Mouse (Mus musculus) heart, postnatal 0 days (tissue): ENCODE results near the gene Tnni3. TPM values are rescaled to one million over a fixed set of nuclear protein-coding genes. Genes with fewer than 3 reads are reported as not detected.

Experiments used
- ATAC-seq: fragments of 200-750 bp; cut with Nextera tagmentation; 2 replicates; pipeline ENCODE4 v1.8.0; 2017; ENCODE audit warnings: low read depth, moderate number of reproducible peaks, moderate library complexity; ENCODE audit not compliant: insufficient read depth
- DNase-seq: peaks from one replicate; pipeline ENCODE4 v3.0.0-alpha.2; 2016; ENCODE audit warnings: low spot score
- H3K27ac ChIP-seq: fragments of 300-500 bp; sonication (generic); 2 replicates; pipeline ENCODE4 v1.5.1; 2014; ENCODE audit warnings: low read depth, mild to moderate bottlenecking
- H3K27me3 ChIP-seq: fragments of 300-500 bp; sonication (generic); 2 replicates; pipeline ENCODE4 v1.6.1; 2014; ENCODE audit warnings: low read length, mixed read lengths; ENCODE audit not compliant: control insufficient read depth, insufficient read depth
- H3K36me3 ChIP-seq: fragments of 300-500 bp; sonication (generic); replicated peaks from 2 replicates; pipeline ENCODE4 v1.6.1; 2014; ENCODE audit warnings: low read length, mixed read lengths; ENCODE audit not compliant: control insufficient read depth, insufficient read depth
- H3K4me1 ChIP-seq: fragments of 300-500 bp; sonication (generic); 2 replicates; pipeline ENCODE4 v1.6.1; 2014; ENCODE audit warnings: antibody characterized with exemption; ENCODE audit not compliant: control insufficient read depth, insufficient read depth
- H3K4me2 ChIP-seq: fragments of 300-500 bp; sonication (generic); 2 replicates; pipeline ENCODE4 v1.6.1; 2014; ENCODE audit warnings: low read depth, mild to moderate bottlenecking, low read length, moderate library complexity
- H3K4me3 ChIP-seq: fragments of 300-500 bp; sonication (generic); 2 replicates; pipeline ENCODE4 v1.5.1; 2014; ENCODE audit warnings: low read depth, low read length
- H3K9ac ChIP-seq: fragments of 300-500 bp; sonication (generic); replicated peaks from 2 replicates; pipeline ENCODE4 v1.6.1; 2014; ENCODE audit warnings: low read depth, low read length, mixed read lengths
- H3K9me3 ChIP-seq: fragments of 300-500 bp; sonication (generic); replicated peaks from 2 replicates; pipeline ENCODE4 v1.6.1; 2016; ENCODE audit warnings: low read length; ENCODE audit not compliant: control insufficient read depth
- CTCF ChIP-seq: IDR thresholded peaks from 2 replicates; pipeline ENCODE4 v1.5.1; 2016; ENCODE audit warnings: antibody characterized with exemption, control low read depth, low read depth
- EP300 ChIP-seq: IDR thresholded peaks from 2 replicates; pipeline ENCODE4 v1.6.1; 2016; ENCODE audit warnings: antibody characterized with exemption, low read depth
- WGBS: fragments of 180-500 bp; shearing (Covaris S2); extraction: QIAGEN DNeasy Blood & Tissue Kit; methylation state at CpG from one replicate; pipeline ENCODE4 v1.1.7; 2014; 5-methylcytosine and 5-hydroxymethylcytosine counted together
- polyA plus RNA-seq: library from polyadenylated mRNA; unstranded; fragments of >200 nt; fragmentation: Nextera tagmentation; extraction: Ambion mirVana; gene quantifications from 2 replicates; pipeline ENCODE4 v1.2.1, GENCODE M21; 2015
- total RNA-seq: library from RNA; depleted of rRNA; stranded (reverse); fragments of >200 nt; gene quantifications from 2 replicates; pipeline ENCODE4 v1.2.3, GENCODE M21; 2014; ENCODE audit warnings: low replicate concordance

Gene Tnni3
- total and polyA plus RNA-seq, 2 experiments from 2014 or later, result 5,473 to 8,811 TPM

- Histone ChIP-seq H3K9ac (no peak overlapping the region), H3K27me3 (no peaks in the 10 kb centered on the region), H3K4me3 (no peak overlapping the region), H3K9me3 (no peaks in the 10 kb centered on the region), H3K4me1 (peaks cover 32% of the 10 kb centered on the region), H3K36me3 (peaks cover 59% of the 10 kb centered on the region), H3K4me2 (no peak overlapping the region), H3K27ac (no peak overlapping the region)
- 57% methylated on average over 1 of the region's 1 CpGs for WGBS
- DNase-seq (no peak), ATAC-seq (no peak)
- TF ChIP-seq CTCF, result no peak
- no peak for TF ChIP-seq EP300
Observed at GRCm38 (mm10) chr7:4493991-4494390, 30.0 kb downstream of the Tnni3 start.

DNA sequence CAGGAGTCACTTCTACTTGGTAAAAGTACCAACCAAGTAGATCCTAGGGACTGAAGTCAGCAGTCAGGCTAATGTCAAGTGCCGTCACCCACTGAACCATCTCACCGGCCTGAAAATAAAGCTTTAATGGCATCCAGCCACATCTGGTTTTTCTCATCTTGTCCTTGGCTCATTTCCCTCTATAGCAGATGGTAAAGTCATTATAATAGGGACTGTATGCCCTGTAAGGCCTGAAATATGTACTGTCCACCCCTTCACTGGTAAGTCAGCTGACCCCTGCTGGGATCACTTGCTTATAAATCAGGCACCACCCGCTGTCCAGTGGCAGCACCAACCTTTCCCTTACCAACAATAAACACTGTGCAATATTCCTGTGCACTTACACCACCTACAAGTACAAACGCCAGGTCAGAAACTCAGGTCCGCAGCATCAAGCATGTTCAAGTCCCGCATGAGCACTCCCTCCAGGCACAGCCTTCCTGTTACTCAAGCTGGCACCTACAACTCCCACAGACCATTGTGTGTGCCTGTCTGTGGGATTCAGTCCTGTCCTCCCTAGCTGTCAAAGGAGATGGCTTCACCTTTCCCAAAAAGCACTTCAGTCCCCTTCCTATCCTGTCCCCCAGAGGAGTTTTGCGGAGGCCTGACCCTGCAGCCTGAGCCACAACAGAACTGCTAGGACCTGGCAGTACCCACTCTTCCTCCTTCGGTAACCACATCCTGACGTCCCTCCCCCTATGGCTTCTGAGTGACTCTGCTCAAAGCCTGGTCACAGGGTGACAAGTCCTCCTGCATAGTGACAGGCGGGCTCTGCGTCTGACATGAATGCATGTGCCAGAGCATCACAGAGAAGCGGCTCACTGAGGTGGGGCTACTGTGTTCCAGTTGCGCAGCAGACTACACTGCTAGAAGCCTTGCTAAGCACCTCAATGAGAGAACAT, 31.5 kb downstream of the Tnni3 start:
- no peaks in the 10 kb centered on the region for H3K9me3 ChIP-seq
- no peak overlapping the region for H3K4me2 ChIP-seq
- TF ChIP-seq CTCF, result no peak
- TF ChIP-seq EP300, result peak; percentile 68; the same call in 1 of the 2 replicates
- H3K27ac ChIP-seq, result peak overlapping the region; percentile 88
- peaks cover 72% of the 10 kb centered on the region for H3K36me3 ChIP-seq
- H3K4me3 ChIP-seq, result no peak overlapping the region
- WGBS, result 54% methylated on average over 13 of the region's 13 CpGs
- H3K4me1 ChIP-seq, result peaks cover 18% of the 10 kb centered on the region
- DNase-seq, result no peak
- ATAC-seq, result peak; percentile 47
- peak overlapping the region; percentile 23; the same call in 1 of the 2 replicates for H3K9ac ChIP-seq
- H3K27me3 ChIP-seq, result no peaks in the 10 kb centered on the region

DNA sequence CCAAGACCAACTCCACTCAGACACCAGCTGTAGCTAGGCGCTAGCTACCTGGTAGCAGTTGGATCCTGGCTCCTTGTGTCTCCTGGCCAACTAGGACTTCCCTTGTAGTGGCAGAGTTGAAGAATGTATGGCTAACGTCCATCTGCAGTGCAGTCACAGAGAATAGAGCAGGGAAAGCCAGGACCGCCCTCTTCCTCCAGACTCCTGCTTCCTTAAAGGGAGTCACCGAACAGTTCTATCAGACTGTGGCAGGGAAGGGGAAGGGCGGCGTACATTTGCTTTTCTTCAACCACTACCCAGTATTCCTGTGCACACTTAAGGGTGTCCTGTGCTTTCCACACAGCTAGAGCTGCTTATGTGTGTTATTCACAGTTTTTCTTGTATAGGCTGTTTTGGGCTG, 32.7 kb downstream of the Tnni3 start:
- Histone ChIP-seq H3K9ac (no peak overlapping the region), H3K4me3 (no peak overlapping the region), H3K36me3 (peaks cover 69% of the 10 kb centered on the region), H3K4me2 (peak overlapping the region; percentile 12; the same call in 1 of the 2 replicates), H3K4me1 (peaks cover 17% of the 10 kb centered on the region), H3K27ac (peak overlapping the region; percentile 88), H3K9me3 (no peaks in the 10 kb centered on the region), H3K27me3 (no peaks in the 10 kb centered on the region)
- TF ChIP-seq CTCF (no peak), EP300 (no peak)
- peak; percentile 78 for ATAC-seq
- DNase-seq, result no peak
- 68% methylated on average over 6 of the region's 6 CpGs for WGBS

GRCm38 (mm10) chr7:4482281-4482680, 41.7 kb downstream of the Tnni3 start:
- Histone ChIP-seq H3K4me1 (peaks cover 10% of the 10 kb centered on the region), H3K27ac (no peak overlapping the region), H3K9ac (no peak overlapping the region), H3K4me2 (no peak overlapping the region), H3K36me3 (peaks cover 64% of the 10 kb centered on the region), H3K4me3 (no peak overlapping the region), H3K27me3 (no peaks in the 10 kb centered on the region), H3K9me3 (no peaks in the 10 kb centered on the region)
- no peak for ATAC-seq
- no peak for DNase-seq
- 83% methylated on average over 12 of the region's 12 CpGs for WGBS
- TF ChIP-seq EP300, result no peak
- no peak for TF ChIP-seq CTCF

DNA sequence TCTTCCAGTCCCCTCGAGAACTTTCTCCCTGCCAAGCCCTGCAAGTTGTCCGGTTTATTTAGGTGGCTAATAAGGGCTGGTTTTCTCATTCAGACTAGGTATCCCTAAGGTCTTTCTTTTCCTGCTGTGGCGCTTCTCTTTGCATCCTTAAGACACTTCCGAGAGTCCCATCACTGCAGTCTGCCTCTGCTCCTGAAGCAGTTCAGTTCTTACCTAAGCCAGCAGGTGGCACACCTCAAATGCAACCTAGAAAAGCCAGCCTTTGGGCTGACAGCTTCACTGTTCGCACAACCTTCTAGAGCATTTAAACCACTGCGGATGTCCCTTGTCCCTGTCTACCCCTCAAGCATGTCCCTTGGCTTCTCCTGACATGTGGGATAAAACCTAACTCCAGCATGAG, 44.4 kb downstream of the Tnni3 start:
- Histone ChIP-seq H3K4me2 (no peak overlapping the region), H3K36me3 (peaks cover 40% of the 10 kb centered on the region), H3K4me1 (peaks cover 10% of the 10 kb centered on the region), H3K27me3 (no peaks in the 10 kb centered on the region), H3K27ac (no peak overlapping the region), H3K4me3 (no peak overlapping the region), H3K9me3 (no peaks in the 10 kb centered on the region), H3K9ac (no peak overlapping the region)
- WGBS, result 27% methylated on average over 6 of the region's 6 CpGs
- no peak for ATAC-seq
- DNase-seq, result no peak
- TF ChIP-seq CTCF, result peak; percentile 76
- no peak for TF ChIP-seq EP300
